Mouse (Mus musculus): Measurements from ENCODE around the gene Olfr1342. TPM values are rescaled to one million over a fixed set of nuclear protein-coding genes. Genes with fewer than 3 reads are reported as not detected.

Gene Olfr1342
- not detected in 2 replicates for polyA plus RNA-seq (2012; rRNA removed)

DNA sequence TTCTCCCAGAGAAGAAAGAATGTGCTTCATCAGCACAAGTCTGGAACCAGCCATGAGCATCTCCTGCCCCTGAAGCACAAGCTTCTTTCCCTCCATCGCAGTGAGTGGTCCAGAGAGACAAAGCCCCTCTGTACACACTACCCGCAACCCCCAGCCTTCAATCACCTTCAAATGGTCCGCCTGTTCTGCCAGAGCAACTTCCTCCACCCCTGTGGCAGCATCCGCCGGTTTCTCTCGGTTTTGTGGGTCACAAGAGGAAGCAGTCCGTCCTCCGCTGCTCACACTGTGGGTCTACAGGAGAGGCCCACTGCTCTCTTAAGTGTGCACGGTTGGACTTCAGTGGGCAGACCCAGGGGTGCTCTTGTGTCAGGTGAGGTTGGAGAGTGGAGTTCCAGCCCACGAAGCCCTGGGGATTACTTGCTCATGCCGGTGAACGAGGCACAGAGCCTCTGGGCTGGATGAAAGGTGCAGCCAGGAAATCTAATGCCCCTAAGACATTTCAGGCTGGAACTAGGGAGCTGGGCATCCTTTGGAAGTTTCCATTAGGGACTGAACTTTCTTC is at the start of gene Olfr1342:
Gene Olfr1342 (minus strand): TSS at position 345 of the 562 bp plus-strand sequence.

DNA sequence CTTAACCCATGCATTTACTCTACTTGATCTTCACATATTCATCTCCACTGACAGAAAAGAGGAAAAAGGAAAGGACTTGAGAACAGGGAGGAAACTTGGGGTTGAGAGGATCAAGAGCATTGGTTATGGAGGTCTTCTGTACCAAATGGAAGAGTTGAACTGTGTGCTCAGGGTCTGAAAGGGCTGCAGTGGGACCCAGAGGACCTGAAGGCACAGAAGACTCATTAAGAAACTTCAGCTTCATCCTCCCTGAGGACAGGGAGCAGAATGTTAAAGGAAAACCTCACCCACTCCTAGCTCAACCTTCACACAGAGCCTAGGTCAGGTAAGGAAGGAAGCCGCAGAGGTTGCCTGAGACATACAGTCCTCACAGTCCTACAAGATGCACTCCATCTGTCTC is 39.3 kb upstream of the Olfr1342 start, which contains the start of gene Olfr1339:
Gene Olfr1339 (plus strand): TSS at position 301 of the 400 bp plus-strand sequence.

DNA sequence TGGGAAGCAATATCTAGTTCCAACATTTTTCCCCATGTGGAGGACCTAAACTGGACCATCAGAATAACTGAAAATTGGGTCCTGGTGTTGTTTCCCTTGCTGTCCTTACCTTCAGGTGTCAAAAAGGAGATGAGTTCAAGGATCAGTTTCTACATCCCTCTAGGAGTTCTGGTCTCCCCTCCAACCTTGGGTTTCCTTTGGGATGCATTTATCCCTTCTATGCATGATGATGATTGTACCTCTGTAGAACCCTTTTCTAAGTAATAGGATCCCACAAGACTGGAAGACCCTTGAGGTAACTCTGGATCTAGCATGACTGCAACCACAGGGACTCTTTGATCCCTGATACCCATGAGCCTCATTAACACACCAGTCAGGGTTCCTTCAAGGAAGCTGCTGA is 27.3 kb upstream of the Olfr1342 start, which contains the start of gene Olfr1340:
Gene Olfr1340 (plus strand): TSS at position 301 of the 400 bp plus-strand sequence.

DNA sequence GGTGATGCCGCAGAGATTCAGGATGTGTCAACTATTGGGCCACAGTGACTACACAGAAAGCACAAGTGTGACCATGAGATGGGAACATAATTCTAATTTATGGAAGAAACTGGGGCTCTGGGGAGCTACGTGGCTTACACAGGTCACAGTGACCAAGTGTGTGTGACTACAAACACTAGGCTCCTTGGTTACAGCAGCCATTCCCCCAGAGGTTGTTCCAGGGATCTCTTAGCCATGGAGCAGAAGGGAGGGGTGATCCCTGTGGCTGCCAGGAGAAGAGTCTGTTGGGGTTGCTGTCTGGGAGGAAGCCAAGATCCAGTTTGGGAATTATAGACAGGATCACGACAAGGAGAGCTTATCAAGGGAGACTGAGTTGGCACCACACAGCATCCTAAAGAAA is 10.7 kb upstream of the Olfr1342 start, which contains the start of gene Olfr1341:
Gene Olfr1341 (plus strand): TSS at position 301 of the 400 bp plus-strand sequence.

DNA sequence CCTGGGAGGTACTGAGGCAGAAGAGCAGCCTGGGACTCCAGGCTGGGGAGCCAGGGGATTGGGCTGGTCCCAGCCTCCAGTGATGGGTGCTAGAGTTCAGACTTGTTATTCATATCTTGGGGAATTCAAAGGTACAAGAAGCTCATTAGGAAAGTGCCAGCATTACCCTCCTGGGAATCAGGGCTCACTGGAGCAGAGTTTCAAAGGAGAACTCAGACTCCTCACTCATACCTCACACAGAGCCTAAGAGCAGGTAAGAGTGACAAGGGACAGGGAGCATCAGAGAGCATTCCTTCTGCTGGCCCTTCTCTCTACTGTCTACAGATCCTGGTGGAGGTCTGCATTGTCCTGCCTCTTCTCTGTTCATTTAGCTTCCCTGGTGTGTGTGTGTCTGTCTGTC is 33.9 kb downstream of the Olfr1342 start, which contains the start of gene Olfr62:
Gene Olfr62 (plus strand): TSS at position 301 of the 400 bp plus-strand sequence.

Other genes with a start within 250 kb of the Olfr1342 start
- 0.09 and 0.16 TPM in 2 replicates for gene Mpl, start 235.2 kb downstream of the Olfr1342 start, polyA plus RNA-seq (2012; rRNA removed)
- 62.5 and 72.4 TPM in 2 replicates for gene Tie1, start 202.7 kb downstream of the Olfr1342 start, polyA plus RNA-seq (2012; rRNA removed)
- gene 2610528J11Rik, start 165.8 kb downstream of the Olfr1342 start, polyA plus RNA-seq (2012; rRNA removed), result 10.5 and 10.7 TPM in 2 replicates
- gene Tmem125, start 148.7 kb downstream of the Olfr1342 start, polyA plus RNA-seq (2012; rRNA removed), result 16.5 and 17.4 TPM in 2 replicates
- 1.4 TPM in 2 replicates for gene Cfap57, start 72.0 kb downstream of the Olfr1342 start, polyA plus RNA-seq (2012; rRNA removed)
- 23.4 and 28.9 TPM in 2 replicates for gene Ebna1bp2, start 72.0 kb downstream of the Olfr1342 start, polyA plus RNA-seq (2012; rRNA removed)
- gene Olfr62, start 33.8 kb downstream of the Olfr1342 start, polyA plus RNA-seq (2012; rRNA removed), result not detected in 2 replicates
- gene Olfr1341, start 10.8 kb upstream of the Olfr1342 start, polyA plus RNA-seq (2012; rRNA removed), result not detected in 2 replicates
- gene Olfr1340, start 27.4 kb upstream of the Olfr1342 start, polyA plus RNA-seq (2012; rRNA removed), result not detected in 2 replicates
- not detected in 2 replicates for gene Olfr1339, start 39.4 kb upstream of the Olfr1342 start, polyA plus RNA-seq (2012; rRNA removed)
- not detected in 2 replicates for gene Olfr1338, start 66.0 kb upstream of the Olfr1342 start, polyA plus RNA-seq (2012; rRNA removed)
- gene Olfr1337, start 89.8 kb upstream of the Olfr1342 start, polyA plus RNA-seq (2012; rRNA removed), result not detected in 2 replicates
- gene Olfr1335, start 117.2 kb upstream of the Olfr1342 start, polyA plus RNA-seq (2012; rRNA removed), result not detected in 2 replicates
- not detected in 2 replicates for gene Olfr1333, start 143.5 kb upstream of the Olfr1342 start, polyA plus RNA-seq (2012; rRNA removed)
- gene Olfr1331, start 171.9 kb upstream of the Olfr1342 start, polyA plus RNA-seq (2012; rRNA removed), result not detected in 2 replicates
- gene Olfr1330, start 195.8 kb upstream of the Olfr1342 start, polyA plus RNA-seq (2012; rRNA removed), result not detected in 2 replicates
- gene Olfr1329, start 224.7 kb upstream of the Olfr1342 start, polyA plus RNA-seq (2012; rRNA removed), result not detected in 2 replicates
- gene Olfr1328, start 245.9 kb upstream of the Olfr1342 start, polyA plus RNA-seq (2012; rRNA removed), result not detected in 2 replicates

Data from ovary, adult 2 months (tissue).